9 mouse cellular contexts compared by ENCODE assay signal in genomic region chr6:91410961-91411368, GRCm38 (mm10). TPM values are rescaled to one million over a fixed set of nuclear protein-coding genes. Genes with fewer than 3 reads are reported as not detected.
A peak's percentile ranks its signal among the peaks of the same experiment; 100 is the strongest.
DNase-seq lines count a peak whose midpoint lies in the region; ATAC-seq and TF ChIP-seq lines count a peak whose summit lies in the region.
"Had no signal": no experiment of that assay in that cellular context is flagged by ENCODE, and none has a peak within 500 bp of the region (broad histone marks: within the 10 kb centered on the region; RNA-seq: fewer than 3 reads in every experiment).

TSS of gene Wnt7a (minus strand) at chr6:91411363.

- no peak within 1 kb of the TSS for H3K27ac ChIP-seq in embryonic facial prominence, embryonic 12.5 days
- H3K27ac ChIP-seq in kidney, embryonic 14.5 days (ENCODE audit: low read depth, low read length): no peak within 1 kb of the TSS
- no peak within 1 kb of the TSS for H3K27ac ChIP-seq in liver, postnatal 0 days (ENCODE audit: low read depth)
- H3K27ac ChIP-seq: macrophage had no signal

- TF ChIP-seq EP300 in liver, postnatal 0 days (IDR thresholded peaks at IDR 0.05; ENCODE audit: low read depth): no peak

- peaks cover 18% of the 10 kb centered on the region for H3K4me1 ChIP-seq in embryonic facial prominence, embryonic 12.5 days
- 0 out of 2 replicates have a peak, but pooled peaks cover 16% of the 10 kb centered on the region for H3K4me1 ChIP-seq in kidney, embryonic 14.5 days (ENCODE audit: control insufficient read depth, insufficient read depth, low read length)
- H3K4me1 ChIP-seq in liver, postnatal 0 days (ENCODE audit: insufficient read depth): peaks cover 6% of the 10 kb centered on the region; the same call in 1 of the 2 replicates

- H3K9me3 ChIP-seq in embryonic facial prominence, embryonic 12.5 days: no peaks in the 10 kb centered on the region
- H3K9me3 ChIP-seq in kidney, embryonic 14.5 days (ENCODE audit: control insufficient read depth, low read length): no peaks in the 10 kb centered on the region
- H3K9me3 ChIP-seq in liver, postnatal 0 days (ENCODE audit: low read length): no peaks in the 10 kb centered on the region

- peak in 1 of 2 experiments; percentile 19 for DNase-seq in layer of hippocampus, adult 18-20 months (ENCODE audit: low spot score in 2 of 2)
- DNase-seq in layer of hippocampus, adult 11-12 months (ENCODE audit: low spot score): no peak
- peak; percentile 61 for DNase-seq in ZHBTc4 (ENCODE audit: low read depth, low spot score)
- no peak for DNase-seq in liver, postnatal 0 days
- no peak for DNase-seq in ovary, postnatal 14 days (ENCODE audit: low spot score)

- peak within 1 kb of the TSS; percentile 39; the same call in 1 of the 2 replicates for H3K9ac ChIP-seq in embryonic facial prominence, embryonic 12.5 days
- H3K9ac ChIP-seq in kidney, embryonic 14.5 days (ENCODE audit: low read depth, low read length): peak within 1 kb of the TSS; percentile 18; the same call in 1 of the 2 replicates
- H3K9ac ChIP-seq in liver, postnatal 0 days (replicated peaks): no peak within 1 kb of the TSS

- no peak for ATAC-seq in embryonic facial prominence, embryonic 12.5 days (ENCODE audit: insufficient number of reproducible peaks, insufficient read depth, low FRiP score, low TSS enrichment)
- peak; percentile 21; the same call in 1 of the 2 replicates for ATAC-seq in kidney, embryonic 14.5 days (ENCODE audit: low FRiP score, low TSS enrichment)
- ATAC-seq in liver, postnatal 0 days: no peak
- ATAC-seq in megakaryocyte-erythroid progenitor cell, adult 5-6 weeks (replicated peaks; ENCODE audit: low FRiP score, low TSS enrichment, poor library complexity, severe bottlenecking): no peak

- H3K36me3 ChIP-seq in embryonic facial prominence, embryonic 12.5 days: no peaks in the 10 kb centered on the region
- H3K36me3 ChIP-seq in kidney, embryonic 14.5 days (ENCODE audit: control insufficient read depth, insufficient read depth, low read length): no peaks in the 10 kb centered on the region
- no peaks in the 10 kb centered on the region for H3K36me3 ChIP-seq in liver, postnatal 0 days (replicated peaks; ENCODE audit: insufficient read depth, low read length)

- under 1% methylated on average over 50 of the region's 51 CpGs for WGBS in embryonic facial prominence, embryonic 12.5 days
- WGBS in kidney, embryonic 14.5 days: 1% methylated on average over 43 of the region's 51 CpGs
- under 1% methylated on average over 42 of the region's 51 CpGs for WGBS in liver, postnatal 0 days (ENCODE audit: insufficient replicate concordance)

- H3K27me3 ChIP-seq in embryonic facial prominence, embryonic 12.5 days: peaks cover 82% of the 10 kb centered on the region
- peaks cover 65% of the 10 kb centered on the region for H3K27me3 ChIP-seq in kidney, embryonic 14.5 days (ENCODE audit: control insufficient read depth, insufficient read depth, low read length)
- peaks cover 64% of the 10 kb centered on the region for H3K27me3 ChIP-seq in liver, postnatal 0 days (ENCODE audit: insufficient read depth, low read length)

- peak within 1 kb of the TSS; percentile 98 for H3K4me2 ChIP-seq in embryonic facial prominence, embryonic 12.5 days (replicated peaks)
- H3K4me2 ChIP-seq in kidney, embryonic 14.5 days (replicated peaks; ENCODE audit: low read depth, low read length): peak within 1 kb of the TSS; percentile 98
- H3K4me2 ChIP-seq in liver, postnatal 0 days (ENCODE audit: low read depth, low read length): peak within 1 kb of the TSS; percentile 64

- peak within 1 kb of the TSS; percentile 52 for H3K4me3 ChIP-seq in embryonic facial prominence, embryonic 12.5 days
- peak within 1 kb of the TSS; percentile 51 for H3K4me3 ChIP-seq in kidney, embryonic 14.5 days (ENCODE audit: low read length)
- H3K4me3 ChIP-seq in liver, postnatal 0 days (ENCODE audit: low read depth, low read length): peak within 1 kb of the TSS; percentile 38

- no peak for TF ChIP-seq CTCF in liver, postnatal 0 days (IDR thresholded peaks at IDR 0.05; ENCODE audit: low read depth)

RNA-seq across cellular contexts. Expression of gene Wnt7a, which starts in this region (rescaled TPM):
- total RNA-seq in layer of hippocampus, adult 18-20 months (2021): 10 to 100 TPM; 18.8 to 27.8 TPM
- polyA plus RNA-seq in embryonic facial prominence, embryonic 12.5 days (2016; fragmentation: Nextera tagmentation; extraction: Ambion mirVana): 1.6 and 3.6 TPM in 2 replicates
- polyA plus RNA-seq in kidney, embryonic 14.5 days (2014; fragmentation: Nextera tagmentation; extraction: Ambion mirVana): 0.22 TPM in 1 of 2 replicates, not detected in the other
- 0.04 TPM in 1 of 2 replicates, not detected in the other for polyA plus RNA-seq in liver, postnatal 0 days (2015; fragmentation: Nextera tagmentation; extraction: Ambion mirVana)
- total RNA-seq in megakaryocyte-erythroid progenitor cell, adult 5-6 weeks (2014; fragmentation: Nextera tagmentation): not detected in 2 replicates
- not detected in 2 replicates for total RNA-seq in megakaryocyte-erythroid progenitor cell, adult 5-6 weeks (2017)
- polyA plus RNA-seq: macrophage had no signal

Comparison
In these comparisons a context has a peak if more than half of its experiments do, and no peak if none do; other contexts are left out.
1. RNA of gene Wnt7a (total RNA-seq): 18.8 to 27.8 TPM in layer of hippocampus, adult 18-20 months; not detected in megakaryocyte-erythroid progenitor cell, adult 5-6 weeks; every median in the first group is over 10 times any median in the second.
2. Peak in ATAC-seq, H3K4me3 ChIP-seq, H3K9ac ChIP-seq and H3K4me2 ChIP-seq in kidney, embryonic 14.5 days; RNA of the gene not detected or under 1 TPM.
3. Peak in every context shown above with its lines, with median percentiles within 50 percentile points of each other: H3K4me2 ChIP-seq and H3K4me3 ChIP-seq.